Mouse (Mus musculus) T-helper 1 cell (primary cell): ENCODE data around the gene Ssmem1.

Experiments
- in situ Hi-C: fragments of 300-600 bp; cut with MboI, MseI; formaldehyde crosslinking; loops from one replicate; pipeline ENCODE4 v1.15.1; 2025; ENCODE audit warnings: high pct_unique_total_duplicates

The Ssmem1 gene

GRCm38 (mm10) chr6:30525456-30526332 lies 16.0 kb downstream of the Ssmem1 start:
- in situ Hi-C loops, result loop anchor here (5.0 kb wide), 1 partner anchor 277 kb away; no protein-coding TSS in a partner anchor

- in situ Hi-C loops, result loop anchor here (5.0 kb wide), 1 partner anchor 275 kb away; no protein-coding TSS in a partner anchor
Measured at GRCm38 (mm10) chr6:30526586-30527515, 17.2 kb downstream of the Ssmem1 start.

DNA sequence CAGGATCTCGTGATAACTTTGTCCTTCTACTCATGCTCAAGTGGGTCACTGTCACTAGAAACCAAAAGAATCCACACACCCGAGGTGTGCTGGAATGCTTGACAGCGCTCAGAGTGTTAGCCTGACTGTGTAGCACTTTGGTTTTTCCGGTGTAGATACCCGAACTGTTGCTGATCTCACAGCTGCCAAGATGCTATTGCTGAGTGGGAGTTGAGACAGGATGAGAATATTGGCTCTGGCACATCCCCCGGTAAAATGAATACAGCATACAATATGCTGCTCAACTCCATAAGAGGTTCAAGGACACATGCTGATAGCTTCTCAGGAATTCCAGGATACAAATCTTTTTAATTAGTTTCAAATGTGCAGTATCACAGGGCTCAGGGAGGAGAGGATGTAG lies 19.2 kb downstream of the Ssmem1 start:
- in situ Hi-C loops, result loop anchor here (5.0 kb wide), 1 partner anchor 274 kb away; no protein-coding TSS in a partner anchor

- in situ Hi-C loops, result loop anchor here (5.0 kb wide), 1 partner anchor 457 kb away; no protein-coding TSS in a partner anchor
Measured at GRCm38 (mm10) chr6:30535340-30535739, 25.7 kb downstream of the Ssmem1 start.

- in situ Hi-C loops, result loop anchor here (5.0 kb wide), 1 partner anchor 454 kb away; no protein-coding TSS in a partner anchor
Measured at GRCm38 (mm10) chr6:30538240-30538639, 28.6 kb downstream of the Ssmem1 start.

DNA sequence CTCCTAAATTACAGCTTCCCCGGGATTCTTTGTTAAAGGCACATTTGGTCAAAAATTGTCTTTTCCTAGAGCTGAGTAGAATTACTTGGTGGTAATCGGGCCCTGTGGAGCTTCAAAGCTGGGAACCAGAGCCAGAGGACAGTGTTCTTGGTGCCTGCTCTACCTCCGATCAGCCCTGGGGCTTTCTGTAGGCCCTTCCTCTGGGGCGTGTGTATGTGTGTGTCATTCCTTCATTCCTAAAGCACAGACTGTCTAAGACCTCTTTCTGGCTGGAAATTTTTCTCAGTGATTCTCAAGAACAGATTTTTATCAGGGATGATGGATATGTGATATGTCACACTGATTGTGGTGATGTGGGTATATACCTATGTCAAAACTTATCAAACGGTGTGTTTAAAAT lies 29.2 kb downstream of the Ssmem1 start:
- in situ Hi-C loops, result loop anchor here (5.0 kb wide), 1 partner anchor 454 kb away; no protein-coding TSS in a partner anchor

DNA sequence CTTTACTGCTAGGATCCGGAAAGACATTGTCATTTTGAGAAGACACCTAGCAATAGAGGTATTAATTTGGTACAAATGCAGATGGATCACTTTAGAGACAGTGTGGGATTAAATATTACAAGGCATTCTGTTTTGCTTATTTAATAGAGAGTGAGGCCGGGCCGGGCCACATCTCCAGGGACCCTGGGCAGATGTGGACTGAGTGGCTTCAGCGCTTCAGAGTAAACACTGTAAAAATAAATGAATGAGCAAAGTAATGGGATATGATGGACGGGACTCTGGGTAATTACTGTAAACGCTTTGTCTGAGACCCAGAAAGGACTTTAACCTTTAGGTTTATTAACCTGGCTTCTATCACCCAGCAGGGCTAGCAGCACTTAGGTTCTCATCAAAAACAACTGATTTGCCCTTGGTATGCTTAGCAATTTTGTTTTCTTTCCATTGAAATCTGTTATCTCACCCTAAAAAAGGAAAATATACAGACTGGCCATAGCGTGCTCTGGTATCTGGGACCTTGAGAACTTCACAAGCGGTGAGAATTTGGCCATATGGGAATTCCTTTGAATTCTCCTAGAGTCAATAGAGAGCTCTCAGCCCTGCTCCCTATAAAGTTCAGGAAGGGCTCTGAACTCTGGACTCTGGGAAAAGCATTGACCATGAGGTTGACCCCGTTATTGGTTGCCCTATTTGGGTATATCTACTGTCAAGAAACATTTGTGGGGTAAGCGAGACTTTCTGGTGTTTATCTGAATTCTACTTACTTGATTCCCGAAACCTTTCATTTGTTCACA lies 31.6 kb downstream of the Ssmem1 start, which contains the start of gene Cpa2:
Gene Cpa2 (plus strand): TSS at position 574 of the 791 bp plus-strand sequence.
- in situ Hi-C loops, result no loop called here

GRCm38 (mm10) chr6:30542277-30542676 lies 32.6 kb downstream of the Ssmem1 start:
- in situ Hi-C loops, result no loop called here

GRCm38 (mm10) chr6:30543077-30543476 lies 33.4 kb downstream of the Ssmem1 start:
- in situ Hi-C loops, result no loop called here

GRCm38 (mm10) chr6:30543851-30544250 lies 34.2 kb downstream of the Ssmem1 start:
- in situ Hi-C loops, result no loop called here

DNA sequence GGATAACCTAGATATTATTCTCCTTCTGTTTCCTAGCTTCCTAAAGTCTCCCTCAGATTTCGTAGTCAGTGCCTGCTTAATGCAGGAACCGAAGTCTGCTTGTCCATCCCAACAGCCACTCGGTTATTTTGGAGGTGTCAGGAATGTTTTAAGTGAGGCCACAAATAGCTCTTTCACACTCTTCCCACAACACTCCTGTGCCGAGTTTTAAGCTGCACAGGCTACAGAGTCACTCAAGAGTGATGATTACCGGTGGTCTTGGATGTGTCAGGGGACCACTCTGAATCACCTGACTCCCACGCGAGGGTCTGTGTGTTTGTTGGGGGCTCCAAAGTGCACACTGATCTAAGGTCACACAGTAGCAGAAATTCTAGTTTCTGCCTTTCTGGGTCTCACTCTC lies 36.0 kb downstream of the Ssmem1 start:
- in situ Hi-C loops, result no loop called here

- in situ Hi-C loops, result no loop called here
Measured at GRCm38 (mm10) chr6:30546571-30547273, 37.1 kb downstream of the Ssmem1 start.

- in situ Hi-C loops, result no loop called here
Measured at GRCm38 (mm10) chr6:30547274-30547645, 37.6 kb downstream of the Ssmem1 start.

DNA sequence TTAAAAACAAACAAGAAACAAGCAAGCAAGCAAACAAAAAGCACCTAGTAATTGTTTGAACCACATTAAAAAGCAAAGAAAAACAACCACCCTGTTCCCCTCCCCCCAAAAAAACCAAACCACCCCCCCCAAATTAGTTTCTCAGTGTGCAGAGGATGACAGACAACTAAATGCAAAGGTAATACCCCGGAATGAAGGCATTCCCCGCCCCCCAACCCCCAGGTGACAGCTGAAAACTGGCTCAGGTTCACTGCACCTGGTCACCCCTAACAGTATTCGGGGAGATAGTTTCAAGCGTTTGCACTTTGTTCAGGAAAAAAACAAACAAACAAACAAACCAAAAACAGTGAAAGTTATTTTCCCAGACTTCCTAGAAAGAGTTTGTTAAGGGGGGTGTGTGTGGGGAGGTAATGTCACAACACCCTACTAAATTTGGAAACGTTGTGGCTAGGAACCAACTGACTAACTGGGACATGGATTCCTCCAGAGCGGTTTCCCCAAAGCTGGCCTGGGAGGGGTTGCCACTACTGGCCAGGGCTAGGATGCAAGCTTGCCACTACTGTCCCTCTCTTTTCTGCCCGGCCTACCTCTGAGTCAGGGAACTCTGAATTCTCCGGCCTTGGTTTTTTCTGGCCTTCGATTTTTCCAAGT lies 38.1 kb downstream of the Ssmem1 start:
- in situ Hi-C loops, result no loop called here

- in situ Hi-C loops, result no loop called here
Measured at GRCm38 (mm10) chr6:30549231-30549761, 39.6 kb downstream of the Ssmem1 start.

GRCm38 (mm10) chr6:30550496-30551192 lies 41.0 kb downstream of the Ssmem1 start:
- in situ Hi-C loops, result no loop called here

GRCm38 (mm10) chr6:30551193-30551515 lies 41.5 kb downstream of the Ssmem1 start:
- in situ Hi-C loops, result no loop called here

DNA sequence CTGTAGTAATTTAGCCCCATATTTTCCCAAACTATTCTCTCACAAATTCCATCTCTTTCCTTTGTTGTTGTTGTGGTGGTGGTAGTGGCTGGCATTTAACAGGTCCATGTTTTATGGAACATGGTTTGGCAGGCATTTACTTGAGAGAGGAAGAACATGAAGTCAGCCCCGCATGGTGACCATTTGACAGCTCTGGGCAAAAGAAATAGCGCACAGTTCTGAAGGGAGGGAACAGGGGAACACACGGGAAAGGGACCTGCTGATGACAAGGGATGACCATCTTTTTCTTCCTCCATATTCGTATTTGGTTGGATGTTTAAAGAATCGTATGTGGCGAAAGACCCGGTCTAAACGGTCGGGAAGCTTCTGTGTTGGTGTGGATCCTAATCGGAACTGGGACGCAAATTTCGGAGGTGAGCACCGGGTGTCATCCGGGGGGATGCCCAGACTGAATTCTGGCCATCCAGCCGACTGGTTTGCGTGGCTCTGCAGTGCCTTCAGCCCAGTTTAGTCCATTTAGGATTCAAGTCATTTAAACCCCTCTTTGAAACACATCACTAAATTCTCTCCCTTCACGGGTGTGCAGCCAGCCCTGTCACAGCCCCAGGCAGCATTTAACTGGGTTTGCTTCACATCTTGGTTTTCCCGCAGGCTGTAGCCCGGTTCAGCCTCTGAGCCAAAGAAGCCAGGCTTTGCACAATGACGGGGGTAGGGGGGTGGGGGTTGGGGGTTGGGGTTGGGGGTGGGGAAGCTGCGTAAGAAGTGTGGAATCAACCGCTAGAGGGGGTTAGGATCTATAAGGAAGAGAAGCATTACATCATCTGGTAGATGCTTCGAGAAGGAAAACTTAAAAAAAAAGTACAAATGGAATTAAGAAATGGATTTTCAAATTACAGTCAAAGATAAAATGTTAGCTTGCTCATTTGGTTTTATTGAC lies 42.3 kb downstream of the Ssmem1 start:
- in situ Hi-C loops, result no loop called here
